Mouse (Mus musculus): ENCODE measurements at regions not wholly inside any gene's neighbourhood (a gene's known extent, or its start where the extent isn't known, plus 50 kb on each side); places are given as distances from the start of the nearest gene placed in this dataset.
A peak's percentile ranks its signal among the peaks of the same experiment; 100 is the strongest.
"Not testable (repeated sequence)": the region's sequence is repeated elsewhere in the genome, so short reads cannot be mapped to it uniquely, and the experiment has no call there.

DNA sequence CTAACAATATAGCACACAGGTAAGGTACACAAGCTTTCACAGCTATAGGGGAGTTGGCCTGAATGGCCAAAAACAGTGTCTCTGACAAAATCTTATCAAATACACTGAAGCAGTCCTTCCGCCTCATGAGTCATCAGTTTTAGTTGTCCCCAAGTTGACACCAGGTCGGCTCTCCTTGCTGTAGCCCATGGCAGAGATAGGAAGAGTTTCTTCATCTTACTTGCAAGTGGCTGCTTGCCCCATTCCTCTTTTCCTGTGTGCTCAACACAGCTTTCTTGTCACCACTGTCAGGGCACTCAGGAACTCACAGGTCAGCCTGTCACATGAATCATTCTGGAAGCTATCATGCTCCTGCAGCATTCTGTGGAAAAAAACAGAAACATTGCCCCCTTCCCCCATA lies 77.1 kb downstream of the Olfr721-ps1 start:
- DNase-seq, result not testable (repeated sequence)

DNA sequence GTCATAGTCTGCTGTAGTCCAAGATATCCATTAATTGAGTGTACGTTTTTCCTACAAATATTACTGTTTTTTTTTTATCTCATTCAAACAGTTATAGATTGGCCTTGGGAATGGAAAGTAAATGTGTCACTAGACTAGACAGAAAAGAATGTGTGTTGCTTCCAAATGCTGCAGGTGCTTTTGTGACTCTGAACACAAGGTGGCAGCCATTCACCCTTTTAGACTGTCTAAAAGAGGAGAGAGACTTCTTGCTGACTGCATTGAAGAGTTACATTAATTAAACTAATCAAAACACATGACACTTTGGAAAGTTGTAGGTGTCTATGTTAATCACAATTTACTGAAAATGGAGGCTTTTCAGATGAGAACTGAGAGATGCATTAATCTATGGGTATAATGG lies 80.7 kb downstream of the Olfr721-ps1 start:
- DNase-seq, result peak; percentile 37 to 53

DNA sequence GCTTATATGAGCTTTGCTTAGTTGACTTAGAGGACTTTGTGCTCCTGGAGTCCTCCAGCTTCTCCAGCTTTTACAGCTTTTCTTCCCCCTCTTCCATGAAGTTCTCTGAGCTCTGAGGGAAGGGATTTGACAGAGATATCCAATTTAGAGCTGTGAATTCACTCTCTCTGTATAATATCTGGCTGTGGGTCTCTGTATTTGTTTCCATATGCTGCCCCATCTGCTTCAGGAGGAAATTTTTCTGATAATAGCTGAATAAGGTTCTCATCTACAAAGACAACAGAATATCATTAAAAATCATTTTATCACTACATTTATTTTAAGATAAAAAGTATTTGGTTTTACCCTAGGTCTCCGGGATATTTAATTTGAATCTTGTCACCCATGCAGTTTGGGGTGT lies 85.3 kb downstream of the Olfr721-ps1 start:
- DNase-seq, result no peak

DNA sequence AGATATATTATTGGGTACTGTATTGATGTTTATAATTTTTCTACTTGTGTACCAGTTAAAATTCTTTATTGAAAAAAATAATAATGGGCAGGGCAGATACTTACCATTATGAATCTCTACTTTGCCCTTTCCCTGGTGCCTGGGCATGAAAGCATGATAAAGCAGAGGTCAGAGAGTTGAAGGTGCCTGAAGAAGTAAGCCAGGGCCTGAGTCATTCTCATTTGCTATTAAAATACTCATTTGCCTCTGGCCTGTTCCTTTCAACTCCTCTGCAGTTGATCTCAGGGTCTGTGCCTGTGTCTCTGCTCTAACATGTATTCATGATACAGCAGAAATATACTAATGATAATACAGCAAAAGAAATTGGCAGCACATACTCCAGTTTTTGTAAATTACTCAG lies 89.4 kb downstream of the Olfr721-ps1 start:
- peak; percentile 23 to 37 for DNase-seq

DNA sequence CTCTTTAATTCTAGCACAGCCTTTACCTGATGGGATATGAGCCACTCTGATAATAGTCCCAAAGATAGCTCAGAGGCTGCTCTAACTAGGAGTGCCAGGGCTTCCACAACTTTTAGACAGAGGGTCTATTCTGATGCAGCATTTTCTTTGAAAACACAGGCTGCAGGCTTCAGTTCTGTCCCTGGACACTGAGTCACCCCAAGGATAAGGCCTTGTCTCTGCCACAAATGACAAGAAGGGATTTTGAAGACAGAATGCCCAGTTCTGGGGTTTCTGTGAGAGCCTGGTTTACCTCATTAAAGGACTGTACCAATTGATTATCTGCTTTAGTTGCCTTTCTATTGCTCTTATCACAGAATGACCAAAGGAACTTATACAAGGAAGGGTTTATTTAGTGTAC lies 90.9 kb downstream of the Olfr721-ps1 start:
- DNase-seq, result peak; percentile 29 to 37

DNA sequence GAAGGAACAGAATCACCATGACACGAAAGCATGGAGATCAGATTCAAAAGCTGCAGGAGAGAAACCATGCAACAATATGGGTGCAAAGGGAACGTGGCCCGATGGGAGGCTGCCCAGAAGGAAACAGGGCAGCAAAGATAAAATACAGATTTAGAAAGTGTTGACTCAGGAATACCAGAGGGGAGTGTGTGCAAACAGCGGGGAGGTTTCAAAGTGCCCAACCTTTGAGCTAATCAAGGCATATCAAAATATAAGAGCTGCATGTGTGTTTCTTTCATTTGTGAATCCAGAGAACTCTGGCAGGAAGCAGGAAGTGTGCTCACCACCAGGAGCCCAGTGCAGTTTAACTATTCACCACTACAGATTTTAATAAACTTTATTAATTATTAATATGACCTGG lies 110.8 kb downstream of the Olfr721-ps1 start:
- DNase-seq, result no peak

DNA sequence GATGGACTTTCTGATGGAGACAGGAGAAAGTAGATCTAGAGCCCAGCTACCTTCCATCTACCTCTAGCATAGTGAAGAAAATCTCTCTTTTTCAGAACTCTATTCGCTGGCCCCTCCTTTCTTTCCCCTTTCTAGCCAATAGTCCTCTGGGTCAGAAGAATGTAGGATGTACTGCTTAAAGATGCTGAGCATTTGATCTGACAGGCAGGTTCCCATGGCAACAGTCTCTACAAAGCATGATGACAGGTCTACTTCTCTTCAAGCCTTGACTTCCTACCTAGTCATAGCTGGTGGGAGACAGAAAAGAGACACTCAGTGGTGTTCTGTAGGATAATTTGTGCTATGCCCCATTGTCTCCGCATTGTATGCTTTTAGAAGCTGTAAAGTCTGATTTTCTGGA lies 112.0 kb downstream of the Olfr721-ps1 start:
- no peak for DNase-seq

DNA sequence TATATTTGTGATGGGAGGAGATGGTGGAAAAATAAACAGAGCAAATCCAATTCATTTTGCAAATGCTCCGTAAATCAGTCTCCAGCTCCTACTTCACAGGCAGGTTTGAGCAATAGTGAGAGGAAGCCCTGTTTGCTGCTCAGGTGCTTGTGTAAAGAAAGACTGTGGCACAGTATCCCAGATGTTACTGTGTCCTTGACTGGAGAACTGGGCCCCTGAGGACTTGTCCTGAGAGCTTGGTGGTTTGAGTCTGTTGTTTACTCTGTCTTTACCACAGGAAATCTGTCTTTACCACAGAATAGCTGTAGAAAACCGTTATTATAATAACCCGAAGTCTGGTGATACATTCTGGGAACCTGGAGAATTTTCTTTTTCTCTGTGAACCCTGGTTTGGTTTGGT lies 112.4 kb downstream of the Olfr721-ps1 start:
- no peak for DNase-seq

DNA sequence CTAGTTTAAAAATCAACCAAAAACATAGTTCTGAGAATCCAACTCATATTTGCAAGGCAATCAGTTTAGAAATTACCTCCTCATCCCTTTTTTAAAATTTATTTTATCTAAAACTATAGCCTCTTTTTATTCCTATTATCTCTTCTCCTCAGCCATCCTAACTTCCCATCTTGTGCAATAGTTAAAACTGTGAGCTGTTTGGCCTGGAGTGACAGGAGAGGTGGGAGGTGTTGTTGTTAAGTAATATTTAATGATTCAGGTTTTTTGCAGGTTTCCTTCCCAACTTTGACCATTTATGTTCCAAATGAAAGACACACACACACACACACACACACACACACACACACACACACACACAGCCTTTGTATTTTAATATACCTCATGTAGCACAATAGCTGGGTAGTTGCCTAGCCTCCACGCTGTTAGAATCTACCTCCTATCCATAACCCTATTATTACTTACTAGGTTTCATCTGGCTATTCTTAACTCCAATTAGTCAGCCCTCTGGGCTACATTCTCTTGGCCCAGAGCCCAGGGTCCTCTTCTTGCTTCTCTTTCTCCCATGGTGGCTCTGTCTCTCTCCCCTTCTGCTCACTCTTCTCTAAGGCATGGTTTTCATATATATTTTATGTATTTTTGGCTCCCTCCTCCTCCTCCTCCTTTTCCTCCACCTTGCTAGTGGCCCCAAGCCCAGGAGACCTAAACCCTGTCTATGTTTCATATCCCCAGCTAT lies 113.5 kb downstream of the Olfr721-ps1 start:
- DNase-seq, result peak; percentile 16 to 50

DNA sequence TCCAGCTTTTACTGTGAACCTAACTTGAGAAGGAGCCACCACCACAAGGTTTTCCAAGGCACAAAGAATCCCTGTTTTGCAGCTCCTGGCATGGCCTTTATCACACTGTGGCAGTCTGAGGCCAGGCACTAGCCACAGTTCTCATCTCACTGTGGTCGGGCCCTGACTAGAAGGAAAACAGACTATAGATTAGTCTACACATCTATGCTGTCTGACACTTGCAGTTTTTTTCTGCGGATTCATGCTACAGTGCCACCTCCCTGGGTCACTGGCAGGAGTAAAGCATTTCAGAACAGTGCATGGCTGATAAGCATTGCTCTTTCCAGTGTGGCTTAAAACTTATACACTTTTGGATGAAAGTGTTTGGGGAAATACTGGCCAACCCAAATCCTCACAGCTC lies 114.3 kb downstream of the Olfr721-ps1 start:
- DNase-seq, result no peak

DNA sequence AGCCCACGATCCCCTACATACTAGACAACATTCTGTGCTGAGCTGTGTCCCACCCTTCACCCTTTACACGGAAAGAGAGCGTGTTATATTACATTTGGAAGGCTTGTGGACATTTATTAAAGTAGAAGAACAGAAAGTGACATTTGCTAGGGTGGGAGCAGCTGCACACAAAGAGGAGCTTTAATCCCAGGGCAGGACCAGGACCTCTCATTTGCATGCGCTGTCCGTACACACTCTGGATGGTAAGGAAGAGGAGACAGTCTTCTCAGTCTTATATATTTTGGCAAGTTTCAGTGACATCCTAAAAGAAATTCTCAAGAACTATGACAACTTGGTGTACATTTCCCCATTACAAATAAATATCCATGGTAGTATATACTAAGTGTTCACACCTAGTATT lies 114.8 kb downstream of the Olfr721-ps1 start:
- DNase-seq, result no peak

DNA sequence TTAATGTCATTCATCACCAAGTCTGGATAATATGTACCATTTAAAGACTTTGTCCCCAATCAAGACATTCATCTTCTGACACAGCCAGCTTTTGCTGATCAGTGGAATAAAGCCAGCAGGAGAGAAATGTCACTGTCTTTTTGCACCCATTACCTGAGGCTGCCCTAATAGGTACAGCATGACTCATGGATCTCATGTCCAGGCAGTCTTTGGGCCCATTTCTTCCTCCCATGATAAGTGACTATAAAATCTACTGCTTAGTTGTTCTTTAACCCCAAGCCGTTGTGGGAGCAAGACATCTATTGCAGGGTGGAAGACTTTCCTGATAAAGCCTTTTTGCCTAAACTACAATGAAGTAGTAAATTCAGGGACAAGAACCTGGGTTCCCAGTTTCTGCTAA lies 116.9 kb downstream of the Olfr721-ps1 start:
- DNase-seq, result no peak

DNA sequence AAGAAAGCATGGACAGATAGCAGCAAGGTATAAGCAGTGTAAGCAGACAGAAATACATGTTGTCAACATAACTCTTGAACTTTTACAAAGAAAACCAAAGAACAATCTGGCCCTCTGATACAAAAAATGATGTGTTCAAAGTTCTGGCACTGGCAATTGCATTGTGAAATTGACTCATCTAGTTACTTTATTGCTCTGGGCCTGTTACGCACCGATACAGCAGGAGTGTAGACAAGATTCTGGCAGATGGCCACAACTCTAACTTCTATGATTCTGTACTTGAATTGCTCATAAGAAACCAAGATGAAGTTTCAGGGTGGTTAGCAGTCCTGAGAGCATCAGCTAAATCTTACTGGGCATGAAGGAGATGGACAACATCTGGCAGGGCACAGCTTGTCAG lies 117.7 kb downstream of the Olfr721-ps1 start:
- DNase-seq, result peak; percentile 19 to 63

DNA sequence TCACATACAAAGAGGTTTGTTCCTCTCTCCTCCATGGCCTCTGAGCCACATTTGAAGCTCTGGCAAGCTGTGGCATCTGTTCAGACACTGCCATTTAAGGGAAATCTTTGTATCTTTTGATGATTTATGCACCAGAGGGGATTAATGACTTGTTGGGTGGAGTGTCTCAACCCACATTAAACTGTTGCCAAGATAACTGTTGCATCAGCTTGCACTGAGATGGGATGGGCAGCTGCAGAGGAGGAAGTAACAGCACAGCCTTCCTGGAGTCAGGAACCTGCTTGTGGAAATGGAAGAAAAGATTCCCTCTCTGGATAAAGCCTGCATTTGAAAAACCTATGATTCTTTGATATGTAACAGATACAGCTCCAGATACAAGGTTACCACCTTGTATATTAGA lies 119.1 kb downstream of the Olfr721-ps1 start:
- peak in 1 of 2 experiments; percentile 27 for DNase-seq

DNA sequence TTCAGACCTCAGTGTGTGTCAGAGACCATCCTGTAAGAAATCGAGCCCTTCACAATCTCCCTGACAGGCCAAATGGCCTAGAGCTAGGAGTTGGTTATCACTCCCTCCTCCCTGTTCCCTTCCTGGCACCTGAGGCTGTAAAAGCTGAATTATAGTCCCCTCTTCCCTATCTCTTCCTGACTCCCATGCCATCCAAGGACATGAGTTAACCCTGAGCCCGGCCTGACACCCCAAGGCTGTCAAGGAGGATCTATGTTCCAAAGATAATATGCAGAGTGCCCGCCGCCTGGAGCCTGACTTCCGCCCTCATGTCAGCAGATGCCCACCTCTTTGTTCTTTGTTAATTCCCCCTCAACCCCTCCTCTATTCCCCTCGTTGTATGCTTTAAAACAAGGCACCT lies 120.2 kb downstream of the Olfr721-ps1 start:
- peak; percentile 44 to 70 for DNase-seq

DNA sequence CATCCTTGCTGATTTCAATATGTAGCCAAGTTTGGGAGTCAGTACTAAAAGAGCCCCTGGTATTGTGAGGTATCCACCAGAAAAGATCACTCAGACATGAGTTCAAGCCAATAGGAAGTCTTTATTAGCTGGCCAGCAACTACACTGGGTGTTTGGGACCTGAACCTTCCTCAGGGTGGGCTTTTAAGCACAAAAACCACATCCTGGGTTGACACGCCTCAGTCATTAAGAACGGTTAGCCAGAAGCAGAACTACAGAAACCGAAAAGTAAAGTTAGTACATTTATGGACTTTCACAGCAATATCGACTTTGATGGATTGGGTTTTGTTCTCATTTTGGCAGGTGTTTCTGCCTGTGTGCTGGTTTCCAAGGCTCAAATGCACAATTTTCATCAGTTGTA lies 124.1 kb downstream of the Olfr721-ps1 start:
- no peak for DNase-seq

DNA sequence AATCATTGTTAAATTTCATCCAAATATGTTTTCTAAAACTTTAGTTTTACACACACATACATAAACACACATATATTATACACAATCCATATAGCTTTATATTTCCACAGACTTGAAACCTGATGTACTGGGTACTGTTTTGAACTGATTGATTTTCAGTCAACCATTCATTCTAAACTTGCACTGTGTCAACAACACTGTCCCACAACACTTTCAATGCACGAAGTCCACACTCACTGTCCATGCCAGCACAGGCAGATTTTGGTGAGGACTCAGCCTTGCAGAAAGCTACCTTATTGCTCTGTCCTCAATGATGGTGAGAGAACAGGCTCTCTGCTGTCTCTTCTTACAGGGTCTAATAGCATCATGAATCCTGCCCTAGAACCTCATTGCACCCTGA lies 127.3 kb downstream of the Olfr721-ps1 start:
- DNase-seq, result no peak

DNA sequence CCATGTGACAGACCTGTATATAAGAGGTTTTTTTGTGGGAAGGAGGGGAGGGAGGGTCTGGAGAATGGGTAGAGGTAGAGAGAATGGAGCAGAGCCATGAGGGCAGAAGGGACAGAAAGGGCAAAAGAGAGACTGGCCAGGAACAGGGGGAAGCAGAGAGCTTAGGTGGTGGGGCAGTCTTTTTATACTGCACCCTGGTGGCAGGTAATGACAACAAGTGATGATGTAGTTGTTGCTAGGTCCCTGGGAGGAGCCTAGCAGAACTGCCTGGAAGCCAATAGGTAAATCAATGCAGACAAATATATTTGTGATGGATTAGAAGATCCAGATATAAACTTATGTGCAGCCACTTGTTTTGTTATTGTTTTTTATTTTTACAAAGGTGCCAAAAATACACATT lies 140.1 kb downstream of the Olfr721-ps1 start:
- DNase-seq, result no peak

DNA sequence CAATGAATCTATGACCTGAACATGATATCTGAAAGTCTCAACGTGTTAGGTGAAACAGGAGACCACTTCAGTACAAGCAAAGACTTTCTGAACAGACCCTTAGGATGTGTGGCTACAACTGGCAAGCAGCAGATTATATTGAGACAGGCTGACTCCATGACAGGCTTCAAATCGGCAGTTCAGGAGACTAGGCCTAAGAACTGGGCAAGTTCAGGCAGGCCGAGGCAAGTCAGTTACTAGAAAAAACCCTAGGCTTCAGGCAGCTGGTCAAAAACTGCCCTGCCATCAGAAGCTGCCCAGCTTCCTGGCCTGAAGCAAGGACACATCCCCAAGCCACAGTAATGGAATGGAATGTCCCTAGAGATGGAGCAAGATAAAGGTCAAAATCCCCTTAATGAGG lies 140.6 kb downstream of the Olfr721-ps1 start:
- no peak for DNase-seq

DNA sequence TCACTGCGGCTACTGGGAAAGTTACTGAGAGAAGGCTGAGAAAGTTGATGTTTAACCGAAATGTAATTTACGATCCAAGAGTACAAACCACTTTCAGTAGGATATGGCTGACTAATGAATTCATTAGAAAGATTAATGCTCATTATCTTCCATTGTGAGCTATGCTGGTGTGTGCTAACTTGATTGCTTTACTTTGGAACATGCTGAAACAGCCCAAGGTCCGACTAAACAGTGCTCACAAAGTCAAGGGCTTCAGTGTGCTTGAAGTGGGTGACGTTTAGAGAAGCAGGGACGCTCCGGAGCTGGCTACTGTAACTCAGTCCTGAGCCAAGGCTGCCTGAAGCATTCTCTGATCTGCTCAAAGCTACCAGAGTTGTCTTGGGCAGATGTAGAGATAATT lies 143.1 kb downstream of the Olfr721-ps1 start:
- peak; percentile 39 to 47 for DNase-seq

DNA sequence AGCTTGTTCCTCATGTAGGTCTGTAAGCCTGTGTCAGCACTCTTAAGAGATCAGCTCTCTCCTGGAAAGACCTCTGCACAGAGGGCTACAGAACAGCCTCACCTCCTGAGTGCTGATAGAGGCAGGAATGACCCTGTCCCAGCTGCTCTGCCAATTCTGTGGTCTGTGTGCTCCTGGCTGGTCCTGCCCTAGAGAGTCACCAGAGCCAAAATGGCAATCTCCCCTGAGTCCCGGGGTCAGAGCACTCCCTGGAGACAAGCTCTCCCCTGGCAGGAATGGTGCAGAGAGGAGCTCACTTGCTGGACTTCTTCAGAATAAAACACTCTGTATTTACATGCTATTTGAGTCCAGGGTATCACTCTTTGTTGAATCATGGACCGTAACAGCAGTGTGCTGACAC lies 149.9 kb upstream of the Slc4a7 start:
- peak in 1 of 2 experiments; percentile 3 for DNase-seq

DNA sequence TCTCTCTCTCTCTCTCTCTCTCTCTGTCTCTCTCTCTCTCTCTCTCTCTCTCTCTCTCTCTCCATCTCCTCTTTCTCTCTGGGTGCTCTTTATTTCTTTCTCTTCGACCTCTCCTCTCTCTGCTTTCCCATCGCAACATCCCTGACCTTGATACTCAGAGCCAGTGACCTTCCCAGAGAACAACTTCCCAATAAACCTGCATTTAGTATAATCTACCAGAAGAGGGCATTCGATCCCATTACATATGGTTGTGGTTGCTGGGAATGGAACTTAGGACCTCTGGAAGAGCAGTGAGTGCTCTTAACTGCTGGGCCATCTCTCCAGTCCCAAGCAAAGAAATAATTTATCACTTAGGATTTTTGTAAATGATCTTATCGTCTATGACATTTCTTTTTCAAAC lies 127.2 kb upstream of the Slc4a7 start:
- no peak for DNase-seq

DNA sequence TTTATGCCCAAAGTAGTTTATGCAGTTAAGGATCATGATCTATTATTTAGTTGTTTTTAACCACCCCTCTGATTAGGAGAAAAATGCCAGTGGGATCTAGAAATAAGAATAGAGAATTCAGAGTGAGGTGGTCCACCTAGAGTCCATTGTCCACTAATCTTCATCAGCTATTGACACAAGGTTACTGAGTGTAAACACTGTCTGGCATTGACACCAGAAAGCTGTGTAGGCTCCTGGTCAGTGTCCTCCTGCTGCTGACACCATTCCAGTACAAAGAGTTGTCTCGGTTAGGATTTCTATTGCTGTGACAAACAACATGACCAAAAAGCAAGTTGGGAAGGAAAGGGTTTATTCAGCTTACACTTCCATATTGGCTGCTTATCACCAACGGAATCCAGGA lies 110.1 kb upstream of the Slc4a7 start:
- DNase-seq, result no peak

DNA sequence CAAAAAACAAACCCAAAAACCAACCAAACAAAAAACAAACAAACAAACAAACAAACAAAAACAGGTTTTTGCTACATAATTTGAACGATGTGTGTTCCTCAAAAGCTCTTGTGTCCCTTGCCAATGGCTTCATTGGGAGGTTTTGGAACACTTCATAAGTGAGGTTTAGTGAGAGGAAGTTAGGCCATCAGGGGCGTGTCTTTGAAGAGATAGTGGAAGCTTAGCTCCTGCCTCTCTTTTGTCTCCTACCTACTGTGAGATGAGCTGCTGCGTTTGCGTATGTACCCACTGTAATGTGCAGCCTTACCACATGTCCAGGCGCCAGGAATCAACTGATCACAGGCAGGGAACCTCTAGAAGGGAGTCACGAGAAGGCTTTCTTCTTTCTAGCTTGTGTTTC lies 107.3 kb upstream of the Slc4a7 start:
- DNase-seq, result no peak
